ENCODE assay signal across 8 mouse cellular contexts in genomic region chr13:28949279-28949915, GRCm38 (mm10). TPM values are rescaled to one million over a fixed set of nuclear protein-coding genes. Genes with fewer than 3 reads are reported as not detected.
DNase-seq lines count a peak whose midpoint lies in the region; ATAC-seq and TF ChIP-seq lines count a peak whose summit lies in the region.

No protein-coding gene starts in this region.

- peaks cover 26% of the 10 kb centered on the region for H3K4me1 ChIP-seq in kidney, embryonic 16.5 days (ENCODE audit: insufficient read depth, low read length)
- 0 out of 2 replicates have a peak, but pooled peaks cover 7% of the 10 kb centered on the region for H3K4me1 ChIP-seq in hindbrain, postnatal 0 days (ENCODE audit: insufficient read depth, low read length)

- 0 out of 2 replicates have a peak, but pooled peaks cover 3% of the 10 kb centered on the region for H3K36me3 ChIP-seq in kidney, embryonic 16.5 days (ENCODE audit: insufficient read depth, low read length)
- no peaks in the 10 kb centered on the region for H3K36me3 ChIP-seq in hindbrain, postnatal 0 days (ENCODE audit: insufficient read depth, low read length)

- ATAC-seq in kidney, embryonic 16.5 days (ENCODE audit: low FRiP score, low TSS enrichment) = no peak
- no peak for ATAC-seq in hindbrain, postnatal 0 days

- H3K27ac ChIP-seq in kidney, embryonic 16.5 days (ENCODE audit: low read length) = peak overlapping the region; percentile 29; the same call in 1 of the 2 replicates
- peak overlapping the region; percentile 68; the same call in 1 of the 2 replicates for H3K27ac ChIP-seq in hindbrain, postnatal 0 days

- TF ChIP-seq CTCF in hindbrain, postnatal 0 days (IDR thresholded peaks at IDR 0.05; ENCODE audit: low read depth) = no peak

- peak overlapping the region; percentile 63 for H3K9ac ChIP-seq in kidney, embryonic 16.5 days (replicated peaks; ENCODE audit: low read length)
- H3K9ac ChIP-seq in hindbrain, postnatal 0 days (replicated peaks; ENCODE audit: low read length) = peak overlapping the region; percentile 60

- no peak for DNase-seq in kidney, postnatal 10 days
- peak; percentile 49 for DNase-seq in embryo, embryonic 11 days
- peak; percentile 64 for DNase-seq in hindbrain, postnatal 0 days (ENCODE audit: low spot score)
- peak; percentile 29 for DNase-seq in naive thymus-derived CD4-positive, alpha-beta T cell, adult 2 months (ENCODE audit: low read depth)
- DNase-seq in B cell, adult 2 months = no peak
- DNase-seq in frontal cortex, postnatal 25 days (ENCODE audit: low spot score in 2 of 2) = no peak
- DNase-seq in cerebellum, adult 8-10 months = no peak

- no peaks in the 10 kb centered on the region for H3K9me3 ChIP-seq in kidney, embryonic 16.5 days (ENCODE audit: low read length)
- H3K9me3 ChIP-seq in hindbrain, postnatal 0 days (ENCODE audit: low read length) = no peaks in the 10 kb centered on the region

- H3K4me3 ChIP-seq in kidney, embryonic 16.5 days (ENCODE audit: low read length) = peak overlapping the region; percentile 58
- peak overlapping the region; percentile 68 for H3K4me3 ChIP-seq in hindbrain, postnatal 0 days (ENCODE audit: low read length)

- WGBS in kidney, embryonic 16.5 days = 4% methylated on average over 11 of the region's 11 CpGs
- WGBS in hindbrain, postnatal 0 days = 3% methylated on average over 11 of the region's 11 CpGs

- H3K4me2 ChIP-seq in kidney, embryonic 16.5 days (replicated peaks; ENCODE audit: low read depth, low read length) = peak overlapping the region; percentile 66
- H3K4me2 ChIP-seq in hindbrain, postnatal 0 days (ENCODE audit: low read depth, low read length) = peak overlapping the region; percentile 70

- H3K27me3 ChIP-seq in kidney, embryonic 16.5 days (ENCODE audit: insufficient read depth, low read length) = no peaks in the 10 kb centered on the region
- H3K27me3 ChIP-seq in hindbrain, postnatal 0 days (ENCODE audit: insufficient read depth, low read length) = no peaks in the 10 kb centered on the region

RNA-seq across cellular contexts. Expression of gene Sox4, which starts 4.1 kb away (rescaled TPM):
- 27.8 and 33.4 TPM in 2 replicates for polyA plus RNA-seq in kidney, embryonic 16.5 days (2015; fragmentation: Nextera tagmentation; extraction: Ambion mirVana)
- 127 and 153 TPM in 2 replicates for total RNA-seq in hindbrain, postnatal 0 days (2014; rRNA removed)
- 97.5 and 100 TPM in 2 replicates for polyA plus RNA-seq in hindbrain, postnatal 0 days (2015; fragmentation: Nextera tagmentation; extraction: Ambion mirVana)

Comparison
In these comparisons a context has a peak if more than half of its experiments do, and no peak if none do; other contexts are left out.
1. DNase-seq: peak in embryo, embryonic 11 days (single experiment), hindbrain, postnatal 0 days (single experiment) and naive thymus-derived CD4-positive, alpha-beta T cell, adult 2 months (single experiment); none in kidney, postnatal 10 days (single experiment), B cell, adult 2 months (0 of 2), frontal cortex, postnatal 25 days (0 of 2) and cerebellum, adult 8-10 months (single experiment).